Mouse (Mus musculus) E14TG2a.4 (cell line): ENCODE measurements at regions not wholly inside any gene's neighbourhood (a gene's known extent, or its start where the extent isn't known, plus 50 kb on each side); places are given as distances from the start of the nearest gene placed in this dataset.

ENCODE experiments used
- CTCF ChIP-seq: conservative IDR thresholded peaks from 2 replicates; pipeline ENCODE4 v1.5.1; 2014; ENCODE audit warnings: low read length
- NANOG ChIP-seq: IDR thresholded peaks from 2 replicates; pipeline ENCODE4 v1.6.1; 2014; ENCODE audit warnings: borderline replicate concordance, low read length, mixed read lengths
- POU5F1 ChIP-seq: IDR thresholded peaks from 2 replicates; pipeline ENCODE4 v1.6.1; 2014; ENCODE audit warnings: low read length, borderline replicate concordance

GRCm38 (mm10) chr11:25026786-25027185 lies 948.9 kb downstream of the Bcl11a start:
- TF ChIP-seq CTCF (no peak), NANOG (no peak), POU5F1 (no peak)
